Mouse (Mus musculus): Measurements from ENCODE around the gene H1fnt. TPM values are rescaled to one million over a fixed set of nuclear protein-coding genes. Genes with fewer than 3 reads are reported as not detected.
A peak's percentile ranks its signal among the peaks of the same experiment; 100 is the strongest.

H1fnt gene
- polyA plus RNA-seq (2012; rRNA removed): not detected in 2 replicates

- no peak for DNase-seq
- no peak for TF ChIP-seq CTCF (IDR thresholded peaks at IDR 0.05; ENCODE audit: insufficient read depth, low read length)
- no peak for TF ChIP-seq POLR2A (IDR thresholded peaks at IDR 0.05; ENCODE audit: borderline replicate concordance, extremely low read depth, low read depth, low read length)
- WGBS: 82% methylated on average over 8 of the region's 8 CpGs
These were observed at the start of gene H1fnt for GRCm38 (mm10) chr15:98257193-98257592. Gene H1fnt (minus strand): TSS chr15:98257293.

GRCm38 (mm10) chr15:98295628-98296551 lies 38.8 kb upstream of the H1fnt start, which contains the start of gene Zfp641:
Gene Zfp641 (minus strand): TSS chr15:98296161.
- TF ChIP-seq POLR2A (IDR thresholded peaks at IDR 0.05; ENCODE audit: borderline replicate concordance, extremely low read depth, low read depth, low read length) (no peak), CTCF (IDR thresholded peaks at IDR 0.05; ENCODE audit: insufficient read depth, low read length) (no peak)
- peak; percentile 35 for DNase-seq
- WGBS: 2% methylated on average over 60 of the region's 60 CpGs

More at GRCm38 (mm10) chr15:98257193-98257592, at the start of gene H1fnt:
- H3K4me3 ChIP-seq (replicated peaks; ENCODE audit: extremely low read depth, low read depth, low read length): no peak within 1 kb of the TSS
- H3K4me1 ChIP-seq (ENCODE audit: control insufficient read depth, insufficient read depth, low read length): no peaks in the 10 kb centered on the region

GRCm38 (mm10) chr15:98293651-98294050 lies 36.6 kb upstream of the H1fnt start:
- Histone ChIP-seq H3K4me1 (ENCODE audit: control insufficient read depth, insufficient read depth, low read length) (peaks cover 9% of the 10 kb centered on the region; the same call in 1 of the 2 replicates), H3K4me3 (replicated peaks; ENCODE audit: extremely low read depth, low read depth, low read length) (no peak overlapping the region)
- 67% methylated on average over 8 of the region's 8 CpGs for WGBS
- DNase-seq: no peak
- TF ChIP-seq POLR2A (IDR thresholded peaks at IDR 0.05; ENCODE audit: borderline replicate concordance, extremely low read depth, low read depth, low read length) (no peak), CTCF (IDR thresholded peaks at IDR 0.05; ENCODE audit: insufficient read depth, low read length) (no peak)

More at GRCm38 (mm10) chr15:98295628-98296551, 38.8 kb upstream of the H1fnt start, which contains the start of gene Zfp641:
- peak within 1 kb of the TSS; percentile 78 for H3K4me3 ChIP-seq (replicated peaks; ENCODE audit: extremely low read depth, low read depth, low read length)
- H3K4me1 ChIP-seq (ENCODE audit: control insufficient read depth, insufficient read depth, low read length): peaks cover 9% of the 10 kb centered on the region; the same call in 1 of the 2 replicates

- H3K4me1 ChIP-seq (ENCODE audit: control insufficient read depth, insufficient read depth, low read length): peaks cover 1% of the 10 kb centered on the region; the same call in 1 of the 2 replicates
- H3K4me3 ChIP-seq (replicated peaks; ENCODE audit: extremely low read depth, low read depth, low read length): no peak overlapping the region
- 74% methylated on average over 12 of the region's 12 CpGs for WGBS
- DNase-seq: no peak
- TF ChIP-seq POLR2A (IDR thresholded peaks at IDR 0.05; ENCODE audit: borderline replicate concordance, extremely low read depth, low read depth, low read length) (no peak), CTCF (IDR thresholded peaks at IDR 0.05; ENCODE audit: insufficient read depth, low read length) (no peak)
These were observed 31.5 kb upstream of the H1fnt start for GRCm38 (mm10) chr15:98288566-98288965.

- H3K4me1 ChIP-seq (ENCODE audit: control insufficient read depth, insufficient read depth, low read length): no peaks in the 10 kb centered on the region
- DNase-seq: no peak
- TF ChIP-seq POLR2A (IDR thresholded peaks at IDR 0.05; ENCODE audit: borderline replicate concordance, extremely low read depth, low read depth, low read length) (no peak), CTCF (IDR thresholded peaks at IDR 0.05; ENCODE audit: insufficient read depth, low read length) (no peak)
- H3K4me3 ChIP-seq (replicated peaks; ENCODE audit: extremely low read depth, low read depth, low read length): no peak overlapping the region
- 70% methylated on average over 7 of the region's 7 CpGs for WGBS
These were observed 29.3 kb upstream of the H1fnt start for GRCm38 (mm10) chr15:98286418-98286817.

GRCm38 (mm10) chr15:98257776-98258175 lies 683 bp upstream of the H1fnt start:
- WGBS: 85% methylated on average over 7 of the region's 7 CpGs
- TF ChIP-seq CTCF (IDR thresholded peaks at IDR 0.05; ENCODE audit: insufficient read depth, low read length) (no peak), POLR2A (IDR thresholded peaks at IDR 0.05; ENCODE audit: borderline replicate concordance, extremely low read depth, low read depth, low read length) (no peak)
- H3K4me1 ChIP-seq (ENCODE audit: control insufficient read depth, insufficient read depth, low read length): no peaks in the 10 kb centered on the region
- DNase-seq: no peak
- H3K4me3 ChIP-seq (replicated peaks; ENCODE audit: extremely low read depth, low read depth, low read length): no peak overlapping the region

- TF ChIP-seq CTCF (IDR thresholded peaks at IDR 0.05; ENCODE audit: insufficient read depth, low read length) (no peak), POLR2A (IDR thresholded peaks at IDR 0.05; ENCODE audit: borderline replicate concordance, extremely low read depth, low read depth, low read length) (no peak)
- DNase-seq: peak; percentile 3
- 76% methylated on average over 13 of the region's 13 CpGs for WGBS
- H3K4me1 ChIP-seq (ENCODE audit: control insufficient read depth, insufficient read depth, low read length): no peaks in the 10 kb centered on the region
- H3K4me3 ChIP-seq (replicated peaks; ENCODE audit: extremely low read depth, low read depth, low read length): no peak overlapping the region
These were observed 822 bp downstream of the H1fnt start for GRCm38 (mm10) chr15:98256271-98256670.

- Histone ChIP-seq H3K4me1 (ENCODE audit: control insufficient read depth, insufficient read depth, low read length) (no peaks in the 10 kb centered on the region), H3K4me3 (replicated peaks; ENCODE audit: extremely low read depth, low read depth, low read length) (no peak overlapping the region)
- no peak for DNase-seq
- no peak for TF ChIP-seq POLR2A (IDR thresholded peaks at IDR 0.05; ENCODE audit: borderline replicate concordance, extremely low read depth, low read depth, low read length)
- TF ChIP-seq CTCF (IDR thresholded peaks at IDR 0.05; ENCODE audit: insufficient read depth, low read length): no peak
- 75% methylated on average over 4 of the region's 4 CpGs for WGBS
These were observed 21.7 kb downstream of the H1fnt start for GRCm38 (mm10) chr15:98235442-98235841.

GRCm38 (mm10) chr15:98234350-98234749 lies 22.7 kb downstream of the H1fnt start, which contains the start of gene Olfr286:
Gene Olfr286 (minus strand): TSS chr15:98234450.
- DNase-seq: no peak
- 85% methylated on average over 4 of the region's 4 CpGs for WGBS
- no peaks in the 10 kb centered on the region for H3K4me1 ChIP-seq (ENCODE audit: control insufficient read depth, insufficient read depth, low read length)
- TF ChIP-seq CTCF (IDR thresholded peaks at IDR 0.05; ENCODE audit: insufficient read depth, low read length): no peak
- no peak for TF ChIP-seq POLR2A (IDR thresholded peaks at IDR 0.05; ENCODE audit: borderline replicate concordance, extremely low read depth, low read depth, low read length)
- H3K4me3 ChIP-seq (replicated peaks; ENCODE audit: extremely low read depth, low read depth, low read length): no peak within 1 kb of the TSS

Data from lung, adult 2 months (tissue).